Mouse (Mus musculus): ENCODE results near the gene 4931406C07Rik. TPM values are rescaled to one million over a fixed set of nuclear protein-coding genes. Genes with fewer than 3 reads are reported as not detected.

Gene 4931406C07Rik
- polyA plus RNA-seq, 1 experiment from 2014 or later: 8.4 TPM

- no peak for ATAC-seq (ENCODE audit: insufficient number of reproducible peaks, insufficient read depth, low FRiP score, low TSS enrichment, low read depth)
These were observed 17.8 kb downstream of the 4931406C07Rik start for GRCm38 (mm10) chr9:15288402-15288801.

GRCm38 (mm10) chr9:15287846-15288245 lies 18.4 kb downstream of the 4931406C07Rik start:
- Histone ChIP-seq H3K27me3 (no peaks in the 10 kb centered on the region), H3K4me3 (replicated peaks) (no peak overlapping the region), H3K4me2 (no peak overlapping the region), H3K4me1 (replicated peaks) (no peaks in the 10 kb centered on the region), H3K36me3 (no peaks in the 10 kb centered on the region), H3K27ac (no peak overlapping the region), H3K9me3 (no peaks in the 10 kb centered on the region), H3K9ac (replicated peaks) (no peak overlapping the region)
- no peak for ATAC-seq (ENCODE audit: insufficient number of reproducible peaks, insufficient read depth, low FRiP score, low TSS enrichment, low read depth)
- WGBS: 59% methylated on average over 6 of the region's 6 CpGs

More at GRCm38 (mm10) chr9:15288402-15288801, 17.8 kb downstream of the 4931406C07Rik start:
- WGBS: 88% methylated on average over 3 of the region's 3 CpGs
- Histone ChIP-seq H3K27me3 (no peaks in the 10 kb centered on the region), H3K4me2 (no peak overlapping the region), H3K9me3 (no peaks in the 10 kb centered on the region), H3K9ac (replicated peaks) (no peak overlapping the region), H3K36me3 (no peaks in the 10 kb centered on the region), H3K27ac (no peak overlapping the region), H3K4me3 (replicated peaks) (no peak overlapping the region), H3K4me1 (replicated peaks) (no peaks in the 10 kb centered on the region)

- H3K9ac ChIP-seq (replicated peaks): no peak overlapping the region
- H3K4me1 ChIP-seq (replicated peaks): peaks cover 6% of the 10 kb centered on the region
- no peak overlapping the region for H3K4me3 ChIP-seq (replicated peaks)
- H3K27me3 ChIP-seq: no peaks in the 10 kb centered on the region
- H3K27ac ChIP-seq: no peak overlapping the region
- H3K36me3 ChIP-seq: no peaks in the 10 kb centered on the region
- no peaks in the 10 kb centered on the region for H3K9me3 ChIP-seq
- no peak for ATAC-seq (ENCODE audit: insufficient number of reproducible peaks, insufficient read depth, low FRiP score, low TSS enrichment, low read depth)
- 65% methylated on average over 3 of the region's 3 CpGs for WGBS
- H3K4me2 ChIP-seq: no peak overlapping the region
These were observed 20.8 kb downstream of the 4931406C07Rik start for GRCm38 (mm10) chr9:15285443-15285842.

- no peak for ATAC-seq (ENCODE audit: insufficient number of reproducible peaks, insufficient read depth, low FRiP score, low TSS enrichment, low read depth)
- 0 out of 2 replicates have a peak overlapping the region, but pooled peaks have one; percentile 45 for H3K27ac ChIP-seq
- H3K4me1 ChIP-seq (replicated peaks): peaks cover 17% of the 10 kb centered on the region
- H3K4me3 ChIP-seq (replicated peaks): peak overlapping the region; percentile 96
- H3K36me3 ChIP-seq: peaks cover 17% of the 10 kb centered on the region
- H3K27me3 ChIP-seq: no peaks in the 10 kb centered on the region
- H3K4me2 ChIP-seq: peak overlapping the region; percentile 81
- 54% methylated on average over 5 of the region's 5 CpGs for WGBS
- H3K9ac ChIP-seq (replicated peaks): peak overlapping the region; percentile 95
- H3K9me3 ChIP-seq: no peaks in the 10 kb centered on the region
These were observed 25.8 kb downstream of the 4931406C07Rik start for GRCm38 (mm10) chr9:15280491-15280879.

- no peaks in the 10 kb centered on the region for H3K27me3 ChIP-seq
- peak within 1 kb of the TSS; percentile 90 for H3K27ac ChIP-seq
- peak; percentile 96 for ATAC-seq (ENCODE audit: insufficient number of reproducible peaks, insufficient read depth, low FRiP score, low TSS enrichment, low read depth)
- peak within 1 kb of the TSS; percentile 95 for H3K9ac ChIP-seq (replicated peaks)
- H3K36me3 ChIP-seq: peaks cover 23% of the 10 kb centered on the region
- no peaks in the 10 kb centered on the region for H3K9me3 ChIP-seq
- H3K4me3 ChIP-seq (replicated peaks): peak within 1 kb of the TSS; percentile 96
- H3K4me2 ChIP-seq: peak within 1 kb of the TSS; percentile 81
- WGBS: 2% methylated on average over 57 of the region's 57 CpGs
- H3K4me1 ChIP-seq (replicated peaks): peaks cover 17% of the 10 kb centered on the region
These were observed 26.4 kb downstream of the 4931406C07Rik start, which contains the start of gene Med17 for GRCm38 (mm10) chr9:15279649-15280490. Med17 (minus strand) TSS chr9:15279931.

GRCm38 (mm10) chr9:15279139-15279648 lies 27.1 kb downstream of the 4931406C07Rik start:
- peaks cover 17% of the 10 kb centered on the region for H3K4me1 ChIP-seq (replicated peaks)
- peak overlapping the region; percentile 90 for H3K27ac ChIP-seq
- peak overlapping the region; percentile 96 for H3K4me3 ChIP-seq (replicated peaks)
- H3K9me3 ChIP-seq: no peaks in the 10 kb centered on the region
- peaks cover 29% of the 10 kb centered on the region for H3K36me3 ChIP-seq
- peak overlapping the region; percentile 81 for H3K4me2 ChIP-seq
- WGBS: 9% methylated on average over 19 of the region's 19 CpGs
- H3K9ac ChIP-seq (replicated peaks): peak overlapping the region; percentile 95
- ATAC-seq (ENCODE audit: insufficient number of reproducible peaks, insufficient read depth, low FRiP score, low TSS enrichment, low read depth): no peak
- H3K27me3 ChIP-seq: no peaks in the 10 kb centered on the region

GRCm38 (mm10) chr9:15278343-15278742 lies 27.9 kb downstream of the 4931406C07Rik start:
- H3K4me3 ChIP-seq (replicated peaks): no peak overlapping the region
- H3K27me3 ChIP-seq: no peaks in the 10 kb centered on the region
- peaks cover 17% of the 10 kb centered on the region for H3K4me1 ChIP-seq (replicated peaks)
- ATAC-seq (ENCODE audit: insufficient number of reproducible peaks, insufficient read depth, low FRiP score, low TSS enrichment, low read depth): no peak
- 95% methylated on average over 3 of the region's 3 CpGs for WGBS
- peaks cover 38% of the 10 kb centered on the region for H3K36me3 ChIP-seq
- no peak overlapping the region for H3K9ac ChIP-seq (replicated peaks)
- no peaks in the 10 kb centered on the region for H3K9me3 ChIP-seq
- no peak overlapping the region for H3K27ac ChIP-seq
- H3K4me2 ChIP-seq: no peak overlapping the region

GRCm38 (mm10) chr9:15276855-15277254 lies 29.4 kb downstream of the 4931406C07Rik start:
- Histone ChIP-seq H3K4me2 (no peak overlapping the region), H3K4me1 (replicated peaks) (peaks cover 17% of the 10 kb centered on the region), H3K9me3 (no peaks in the 10 kb centered on the region), H3K9ac (replicated peaks) (no peak overlapping the region), H3K27ac (no peak overlapping the region), H3K27me3 (no peaks in the 10 kb centered on the region), H3K36me3 (peaks cover 52% of the 10 kb centered on the region), H3K4me3 (replicated peaks) (no peak overlapping the region)
- WGBS: 92% methylated on average over 4 of the region's 4 CpGs
- ATAC-seq (ENCODE audit: insufficient number of reproducible peaks, insufficient read depth, low FRiP score, low TSS enrichment, low read depth): no peak

GRCm38 (mm10) chr9:15273981-15274380 lies 32.3 kb downstream of the 4931406C07Rik start:
- H3K4me3 ChIP-seq (replicated peaks): no peak overlapping the region
- peaks cover 8% of the 10 kb centered on the region for H3K4me1 ChIP-seq (replicated peaks)
- H3K36me3 ChIP-seq: peaks cover 81% of the 10 kb centered on the region
- ATAC-seq (ENCODE audit: insufficient number of reproducible peaks, insufficient read depth, low FRiP score, low TSS enrichment, low read depth): no peak
- no peaks in the 10 kb centered on the region for H3K9me3 ChIP-seq
- 97% methylated on average over 2 of the region's 2 CpGs for WGBS
- H3K27ac ChIP-seq: no peak overlapping the region
- no peak overlapping the region for H3K9ac ChIP-seq (replicated peaks)
- H3K4me2 ChIP-seq: no peak overlapping the region
- H3K27me3 ChIP-seq: no peaks in the 10 kb centered on the region

- no peak overlapping the region for H3K27ac ChIP-seq
- peaks cover 81% of the 10 kb centered on the region for H3K36me3 ChIP-seq
- no peak overlapping the region for H3K4me2 ChIP-seq
- no peaks in the 10 kb centered on the region for H3K9me3 ChIP-seq
- no peaks in the 10 kb centered on the region for H3K4me1 ChIP-seq (replicated peaks)
- H3K9ac ChIP-seq (replicated peaks): no peak overlapping the region
- 97% methylated on average over 10 of the region's 10 CpGs for WGBS
- ATAC-seq (ENCODE audit: insufficient number of reproducible peaks, insufficient read depth, low FRiP score, low TSS enrichment, low read depth): no peak
- no peak overlapping the region for H3K4me3 ChIP-seq (replicated peaks)
- H3K27me3 ChIP-seq: no peaks in the 10 kb centered on the region
These were observed 42.8 kb downstream of the 4931406C07Rik start for GRCm38 (mm10) chr9:15263487-15263886.

- no peak overlapping the region for H3K4me3 ChIP-seq (replicated peaks)
- no peaks in the 10 kb centered on the region for H3K27me3 ChIP-seq
- WGBS: 90% methylated on average over 8 of the region's 8 CpGs
- no peak overlapping the region for H3K4me2 ChIP-seq
- H3K9me3 ChIP-seq: no peaks in the 10 kb centered on the region
- ATAC-seq (ENCODE audit: insufficient number of reproducible peaks, insufficient read depth, low FRiP score, low TSS enrichment, low read depth): no peak
- H3K9ac ChIP-seq (replicated peaks): no peak overlapping the region
- peaks cover 66% of the 10 kb centered on the region for H3K36me3 ChIP-seq
- H3K4me1 ChIP-seq (replicated peaks): no peaks in the 10 kb centered on the region
- no peak overlapping the region for H3K27ac ChIP-seq
These were observed 44.3 kb downstream of the 4931406C07Rik start for GRCm38 (mm10) chr9:15261980-15262379.

Data from limb, embryonic 12.5 days (tissue).